Mouse (Mus musculus) gastrocnemius, postnatal 4 days (tissue): ENCODE results near the gene Col4a2. TPM values are rescaled to one million over a fixed set of nuclear protein-coding genes. Genes with fewer than 3 reads are reported as not detected.

Source experiments
- DNase-seq, 2 experiments: peaks; one replicate each; pipeline ENCODE4 v3.0.0; 2021 to 2022; ENCODE audit warnings: low spot score in 2 of 2, mixed read lengths in 2 of 2
- total RNA-seq, 2 experiments: library from RNA; stranded (reverse); gene quantifications; 2 replicates each; pipeline ENCODE4 v1.2.3; 2021

Col4a2 gene
- total RNA-seq, 2 experiments from 2014 or later, result 480 to 481 TPM

GRCm38 (mm10) chr8:11355900-11356299 lies 43.3 kb downstream of the Col4a2 start:
- DNase-seq, result no peak

DNA sequence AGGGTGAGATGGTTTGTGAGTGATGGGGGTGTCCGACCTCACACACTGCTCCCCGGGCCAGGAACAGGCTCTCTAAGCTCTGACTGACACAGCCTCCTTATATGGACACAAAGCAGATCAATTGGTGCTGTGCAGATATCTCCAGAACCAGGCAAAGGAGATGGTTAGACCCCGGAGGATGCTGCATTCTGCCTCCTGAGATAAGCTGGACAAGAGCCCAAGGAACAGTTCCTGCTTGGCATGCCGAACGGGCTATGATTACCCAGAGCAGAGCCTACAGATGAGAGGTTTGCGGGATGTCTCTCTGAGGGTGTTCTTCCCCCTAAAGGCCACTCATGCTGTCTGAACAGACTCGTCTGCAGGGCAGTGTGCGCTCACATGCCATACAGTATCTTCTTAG lies 44.2 kb downstream of the Col4a2 start:
- no peak for DNase-seq

- DNase-seq, result no peak
Measured at GRCm38 (mm10) chr8:11357921-11358436, 45.4 kb downstream of the Col4a2 start.

DNA sequence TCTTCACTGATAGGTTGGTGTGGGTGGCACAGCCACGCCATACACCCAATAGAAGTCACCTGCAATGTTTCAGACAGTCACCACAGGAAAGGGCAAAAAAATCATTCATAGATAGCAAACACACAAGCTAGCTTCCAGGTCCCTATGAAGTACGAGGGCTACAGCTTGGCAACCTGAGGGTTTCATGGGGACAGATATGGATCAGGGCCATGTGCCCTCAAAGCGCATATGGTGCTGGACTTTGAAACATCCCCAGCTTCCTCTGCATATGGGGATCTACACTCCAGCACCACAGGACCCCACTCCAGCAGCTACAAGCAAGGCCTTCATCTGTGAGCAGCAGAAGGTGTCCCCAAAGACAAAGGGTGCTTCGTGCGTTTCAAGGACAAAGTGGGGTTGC lies 47.2 kb downstream of the Col4a2 start:
- no peak for DNase-seq

GRCm38 (mm10) chr8:11361546-11362277 lies 49.1 kb downstream of the Col4a2 start:
- DNase-seq, result no peak

DNA sequence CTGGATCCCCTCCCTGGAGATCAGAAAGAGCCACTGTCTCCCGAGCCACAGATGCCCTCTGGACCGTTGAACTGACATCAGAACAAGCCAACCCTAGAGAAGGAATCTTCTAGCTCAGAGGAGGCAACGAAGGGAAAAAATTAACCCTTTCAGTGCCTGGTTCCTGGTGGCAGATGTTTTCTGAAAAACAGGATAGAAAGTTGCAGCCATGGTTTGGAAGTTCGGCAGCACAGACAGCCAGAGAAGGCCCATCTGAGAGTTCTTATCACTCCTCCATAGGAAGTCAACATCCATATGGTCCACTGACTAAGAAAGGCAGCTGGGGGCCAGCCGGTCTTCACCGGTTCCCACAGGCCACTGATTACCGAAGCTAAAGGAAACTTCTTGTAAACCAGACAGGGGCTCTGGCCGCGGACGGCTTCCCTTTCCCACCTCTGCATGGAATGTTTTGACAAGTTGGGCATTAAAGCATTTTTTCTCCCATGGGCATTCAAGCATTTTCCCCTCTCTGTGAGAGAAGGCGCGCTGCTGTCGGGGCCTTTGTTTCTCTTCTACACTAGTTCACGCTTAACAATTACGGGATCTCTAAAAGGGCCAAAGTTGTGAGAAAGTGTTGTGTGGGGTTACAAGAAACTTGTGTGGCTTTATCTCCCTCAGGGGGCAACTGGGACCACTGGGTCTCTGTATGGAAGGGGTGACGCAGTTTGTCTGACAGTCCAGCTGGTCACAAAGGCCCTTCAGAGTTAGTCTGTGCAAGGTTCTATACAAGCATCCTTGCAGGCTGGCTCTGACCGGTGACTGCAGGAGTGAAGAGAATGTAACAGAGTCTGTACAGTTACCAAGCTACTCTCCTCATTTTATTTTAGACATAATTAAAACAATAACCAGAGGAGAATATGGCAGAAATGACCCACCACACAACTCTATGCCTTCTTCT lies 49.9 kb downstream of the Col4a2 start:
- DNase-seq, result no peak

DNA sequence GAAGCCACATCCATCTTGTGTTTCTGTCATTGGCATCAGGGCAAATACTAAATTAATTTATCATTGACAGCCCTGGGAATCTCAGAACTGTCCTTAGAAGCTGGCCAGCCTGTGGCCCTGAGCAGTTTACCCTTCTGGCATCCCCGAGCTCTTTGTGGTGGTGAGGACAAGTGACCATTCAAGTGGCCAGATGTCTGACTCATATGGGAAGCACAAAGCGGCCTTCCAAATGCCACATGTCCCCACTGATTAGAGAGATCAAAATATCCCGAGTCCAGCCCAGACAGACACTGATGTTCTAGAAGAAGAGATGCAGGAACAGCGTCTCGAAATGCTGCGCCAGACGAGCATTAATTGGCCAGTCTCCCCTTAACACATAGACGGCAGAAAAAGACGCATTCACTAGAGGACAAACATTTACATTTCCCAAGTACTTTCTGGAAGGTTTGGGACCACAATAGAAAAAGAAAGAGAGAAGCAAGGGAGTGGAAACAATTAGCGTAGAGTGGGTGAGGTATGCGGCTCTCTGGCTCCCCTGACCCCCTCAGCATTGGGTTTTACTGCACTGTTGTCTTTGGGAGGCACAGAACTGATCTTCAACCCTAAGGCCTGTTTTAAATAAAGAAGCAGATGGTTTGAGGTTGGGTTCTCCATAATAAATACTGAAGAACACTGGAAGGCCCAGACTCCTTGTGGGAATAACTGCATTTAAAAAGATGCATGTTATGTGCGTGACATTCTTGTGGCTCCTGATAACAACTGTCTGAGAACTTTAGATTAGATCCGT lies 50.9 kb downstream of the Col4a2 start:
- DNase-seq, result no peak

DNA sequence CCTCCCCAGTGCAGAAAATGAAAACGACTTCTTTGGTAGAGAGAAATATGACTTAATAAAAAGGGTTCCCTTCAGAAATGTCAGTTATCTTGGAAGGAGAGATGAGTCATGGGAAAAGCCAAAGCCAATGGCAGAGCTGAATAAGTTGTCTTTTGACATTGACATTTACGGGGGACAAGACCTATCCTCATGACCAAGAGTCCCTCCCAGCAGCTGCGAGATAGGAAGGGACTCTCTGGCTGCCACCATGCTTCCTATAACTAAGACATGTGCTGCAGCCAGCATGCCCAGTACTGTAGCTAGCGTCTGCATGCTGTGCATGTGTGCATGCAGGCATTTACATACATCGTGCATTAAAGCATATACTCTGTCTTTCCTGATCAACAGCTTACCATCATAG lies 53.6 kb downstream of the Col4a2 start:
- DNase-seq, result no peak

- DNase-seq, result no peak
Measured at GRCm38 (mm10) chr8:11366741-11367140, 54.1 kb downstream of the Col4a2 start.

DNA sequence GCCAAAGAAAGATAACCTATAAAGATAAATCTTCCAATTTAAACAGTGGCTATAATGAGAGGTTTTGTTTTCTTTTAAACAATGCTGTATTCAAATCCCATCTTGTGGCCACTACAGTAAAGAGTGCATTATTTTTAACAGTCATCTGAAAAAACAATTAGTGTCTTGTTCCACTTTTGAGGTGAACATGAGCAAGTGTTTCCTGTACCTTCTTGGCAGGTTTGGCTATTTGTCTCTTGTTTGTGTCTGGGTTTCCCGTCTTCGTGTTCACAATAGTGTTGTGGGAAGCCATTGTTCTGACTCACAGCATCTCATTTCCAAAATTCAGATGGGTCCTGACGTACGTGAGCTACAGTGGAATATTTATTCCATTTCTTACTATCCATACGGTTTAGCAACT lies 55.1 kb downstream of the Col4a2 start:
- DNase-seq, result no peak

DNA sequence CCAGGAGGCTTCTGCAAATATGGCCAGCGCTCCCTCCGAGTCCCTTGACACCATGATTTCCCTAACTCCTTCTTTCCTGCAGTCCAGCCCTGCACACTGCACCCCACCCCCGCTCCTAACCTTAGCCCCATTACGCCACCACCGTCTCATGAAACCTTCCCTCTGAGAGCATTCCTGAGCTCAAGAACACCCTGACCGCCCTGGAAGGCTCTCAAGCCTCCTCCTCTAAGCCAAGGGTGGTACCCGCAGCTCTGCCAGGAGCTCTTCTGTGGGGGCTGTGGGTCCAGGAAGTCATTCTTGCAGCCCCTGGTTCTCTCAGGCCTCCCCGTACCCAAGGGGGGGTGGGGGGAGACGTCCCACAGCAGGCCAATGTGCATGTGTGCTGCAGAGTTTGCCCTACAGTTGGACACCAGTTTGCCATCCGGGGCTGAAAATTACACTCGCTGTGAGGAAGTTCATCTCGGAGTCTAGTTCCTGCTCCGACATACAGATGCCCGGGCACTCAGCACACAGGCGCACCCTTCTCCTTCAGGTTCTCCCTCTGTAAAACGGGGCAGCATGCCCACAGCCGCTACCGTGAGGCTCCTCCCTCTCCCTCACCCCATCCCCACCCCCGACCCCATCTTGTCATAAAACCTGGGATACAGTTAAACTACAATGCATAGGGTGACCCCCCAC lies 57.1 kb downstream of the Col4a2 start:
- DNase-seq, result no peak

DNA sequence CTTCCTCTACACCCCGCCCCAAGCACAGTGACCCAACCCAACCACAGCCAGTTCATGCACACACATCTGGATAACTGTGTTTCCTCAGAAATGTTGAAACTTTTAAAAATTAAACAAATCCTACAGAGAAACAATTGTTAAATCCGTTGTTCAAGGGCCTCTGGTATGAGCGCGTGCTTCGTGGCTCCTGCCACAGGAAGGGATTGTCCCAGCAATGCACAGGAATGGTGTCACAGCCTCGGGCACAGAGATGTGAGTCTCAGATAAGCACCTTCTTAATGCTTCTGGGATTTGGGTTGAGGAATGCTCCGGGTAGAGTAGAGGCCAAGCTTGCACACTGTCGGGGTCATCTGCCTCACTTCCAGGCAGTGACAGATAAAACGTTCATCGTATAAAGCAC lies 58.7 kb downstream of the Col4a2 start:
- DNase-seq, result no peak

- no peak for DNase-seq
Measured at GRCm38 (mm10) chr8:11372080-11372479, 59.5 kb downstream of the Col4a2 start.

- no peak for DNase-seq
Measured at GRCm38 (mm10) chr8:11373643-11374325, 61.2 kb downstream of the Col4a2 start.

GRCm38 (mm10) chr8:11374326-11375076 lies 61.9 kb downstream of the Col4a2 start:
- no peak for DNase-seq

GRCm38 (mm10) chr8:11375749-11376438 lies 63.3 kb downstream of the Col4a2 start:
- DNase-seq, result no peak

GRCm38 (mm10) chr8:11377391-11378210 lies 65.0 kb downstream of the Col4a2 start:
- DNase-seq, result no peak

GRCm38 (mm10) chr8:11379590-11379989 lies 67.0 kb downstream of the Col4a2 start:
- DNase-seq, result no peak
